Mouse (Mus musculus) heart, embryonic 14.5 days (tissue): ENCODE data around the gene Adamts7. TPM values are rescaled to one million over a fixed set of nuclear protein-coding genes. Genes with fewer than 3 reads are reported as not detected.

Experiments used
- ATAC-seq: fragments of 200-750 bp; cut with Nextera tagmentation; 2 replicates; pipeline ENCODE4 v1.8.0; 2017; ENCODE audit warnings: low read depth, moderate TSS enrichment; ENCODE audit not compliant: insufficient number of reproducible peaks, insufficient read depth, low FRiP score
- H3K27ac ChIP-seq, 2 experiments: fragments of 200-500 bp in 1 of 2; fragments of 300-500 bp in 1 of 2; sonication (generic) in 1 of 2; replicated peaks in 1 of 2; 2 replicates each; pipeline ENCODE4 v1.5.1; 2012 to 2014; ENCODE audit warnings: low read depth in 2 of 2, low read length in 2 of 2, control low read depth in 1 of 2, mild to moderate bottlenecking in 1 of 2, mixed read lengths in 1 of 2; ENCODE audit not compliant: control insufficient read depth in 1 of 2, insufficient read depth in 1 of 2
- H3K27me3 ChIP-seq: fragments of 300-500 bp; sonication (generic); 2 replicates; pipeline ENCODE4 v1.6.1; 2014; ENCODE audit warnings: mild to moderate bottlenecking, low read length, control low read depth; ENCODE audit not compliant: control insufficient read depth, insufficient read depth
- H3K36me3 ChIP-seq: fragments of 300-500 bp; sonication (generic); 2 replicates; pipeline ENCODE4 v1.6.1; 2014; ENCODE audit warnings: mild to moderate bottlenecking, control low read depth, low read length, mixed read lengths; ENCODE audit not compliant: control insufficient read depth, insufficient read depth
- H3K4me1 ChIP-seq, 2 experiments: fragments of 200-500 bp in 1 of 2; fragments of 300-500 bp in 1 of 2; sonication (generic) in 1 of 2; 2 replicates each; pipeline ENCODE4 v1.6.1; 2012 to 2014; ENCODE audit warnings: low read length in 2 of 2, control low read depth in 1 of 2, mixed read lengths in 1 of 2; ENCODE audit not compliant: control insufficient read depth in 2 of 2, insufficient read depth in 2 of 2
- H3K4me2 ChIP-seq: fragments of 300-500 bp; sonication (generic); 2 replicates; pipeline ENCODE4 v1.6.1; 2014; ENCODE audit warnings: mild to moderate bottlenecking, low read length
- H3K4me3 ChIP-seq, 2 experiments: fragments of 200-500 bp in 1 of 2; fragments of 300-500 bp in 1 of 2; sonication (generic) in 1 of 2; 2 replicates each; pipeline ENCODE4 v1.5.1; 2012 to 2014; ENCODE audit warnings: low read length in 2 of 2, mild to moderate bottlenecking in 2 of 2, control low read depth in 1 of 2, low read depth in 1 of 2, moderate library complexity in 1 of 2; ENCODE audit not compliant: control insufficient read depth in 1 of 2, insufficient read depth in 1 of 2
- H3K9ac ChIP-seq: fragments of 300-500 bp; sonication (generic); 2 replicates; pipeline ENCODE4 v1.6.1; 2014; ENCODE audit warnings: mild to moderate bottlenecking, low read length
- H3K9me3 ChIP-seq: fragments of 300-500 bp; sonication (generic); 2 replicates; pipeline ENCODE4 v1.6.1; 2016; ENCODE audit warnings: low read length, control low read depth; ENCODE audit not compliant: control insufficient read depth
- WGBS: fragments of 180-500 bp; shearing (Covaris S2); extraction: QIAGEN DNeasy Blood & Tissue Kit; methylation state at CpG from one replicate; pipeline ENCODE4 v1.1.7; 2014; 5-methylcytosine and 5-hydroxymethylcytosine counted together
- polyA plus RNA-seq: library from polyadenylated mRNA; unstranded; fragments of >200 nt; fragmentation: Nextera tagmentation; extraction: Ambion mirVana; gene quantifications from 2 replicates; pipeline ENCODE4 v1.2.1, GENCODE M21; 2014

Adamts7 gene
- polyA plus RNA-seq, 1 experiment from 2014 or later, result 8.8 TPM

DNA sequence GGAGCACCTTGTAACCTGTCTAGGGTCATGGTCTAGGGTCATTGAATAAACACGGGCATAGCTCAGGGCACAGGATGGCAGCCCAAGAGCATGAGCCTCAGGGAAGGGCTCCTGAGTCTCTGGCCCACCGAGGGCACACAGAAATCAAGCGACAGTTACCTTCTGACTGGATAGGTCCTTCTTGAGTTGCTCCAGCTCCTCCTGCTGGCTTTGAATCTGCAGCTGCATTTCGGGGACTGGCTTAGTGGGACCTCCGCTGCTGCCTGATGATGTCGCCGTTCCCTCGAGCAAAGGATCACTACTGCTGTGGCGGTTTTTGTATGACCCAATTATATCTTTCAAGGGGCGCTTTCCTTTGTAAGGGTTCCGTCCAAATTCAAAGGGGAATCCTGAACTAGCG, 64.3 kb downstream of the Adamts7 start:
- no peak overlapping the region for H3K9ac ChIP-seq
- H3K36me3 ChIP-seq, result peaks cover 29% of the 10 kb centered on the region
- no peak overlapping the region for H3K27ac ChIP-seq
- WGBS, result 76% methylated on average over 12 of the region's 12 CpGs
- H3K4me2 ChIP-seq, result no peak overlapping the region
- no peaks in the 10 kb centered on the region for H3K27me3 ChIP-seq
- H3K4me3 ChIP-seq, result no peak overlapping the region
- ATAC-seq, result no peak
- no peaks in the 10 kb centered on the region for H3K9me3 ChIP-seq
- peaks cover 14 to 16% of the 10 kb centered on the region in 2 experiments for H3K4me1 ChIP-seq

DNA sequence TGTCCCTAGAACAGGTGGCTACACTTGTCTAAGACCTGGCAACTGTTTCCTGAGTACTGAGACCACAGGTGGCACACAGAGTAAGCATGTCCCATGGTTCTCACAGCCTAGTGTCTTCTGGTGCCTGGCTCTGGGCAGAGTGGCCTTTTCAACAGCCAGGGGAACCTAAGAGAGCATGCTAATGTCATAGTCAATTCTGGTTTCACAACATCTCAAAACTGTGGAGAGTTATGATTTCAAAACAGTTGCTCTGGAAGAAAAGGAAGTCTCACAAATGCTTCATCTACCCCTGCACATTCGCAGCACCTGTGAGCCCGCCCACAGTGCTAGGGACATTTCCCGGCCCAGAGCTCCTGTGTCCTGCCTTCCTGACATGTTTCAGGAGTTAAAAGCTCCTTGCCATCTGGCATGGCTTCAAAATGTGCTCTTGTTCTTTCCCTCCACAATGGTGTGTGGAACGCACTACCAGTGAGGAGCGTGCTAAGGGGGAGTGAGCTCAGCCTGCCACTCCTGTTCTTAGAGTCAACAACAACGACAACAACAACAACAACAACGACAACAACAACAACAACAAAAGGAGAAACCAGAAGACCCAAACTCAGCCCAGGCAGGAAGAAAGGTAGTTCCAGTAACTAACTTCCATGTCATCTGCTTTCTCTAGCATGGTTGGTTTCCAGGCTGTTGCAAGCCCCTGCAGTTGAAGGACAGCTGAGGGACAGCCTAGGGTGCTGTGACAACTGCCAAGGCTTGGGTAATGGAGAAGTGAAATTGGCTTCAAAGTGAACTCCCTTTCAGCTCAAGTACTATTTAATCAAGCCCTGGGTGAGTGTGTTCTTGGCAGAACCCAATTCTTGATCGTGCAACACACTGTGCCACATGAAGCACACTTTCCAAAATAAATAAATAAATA, 70.2 kb downstream of the Adamts7 start:
- Histone ChIP-seq H3K36me3 (peaks cover 4% of the 10 kb centered on the region; the same call in 1 of the 2 replicates), H3K27ac (no peak overlapping the region), H3K9me3 (no peaks in the 10 kb centered on the region), H3K4me3 (no peak overlapping the region), H3K4me2 (no peak overlapping the region), H3K4me1 (peaks cover 14% of the 10 kb centered on the region in 2 experiments), H3K27me3 (no peaks in the 10 kb centered on the region), H3K9ac (no peak overlapping the region)
- no peak for ATAC-seq
- 76% methylated on average over 8 of the region's 8 CpGs for WGBS

DNA sequence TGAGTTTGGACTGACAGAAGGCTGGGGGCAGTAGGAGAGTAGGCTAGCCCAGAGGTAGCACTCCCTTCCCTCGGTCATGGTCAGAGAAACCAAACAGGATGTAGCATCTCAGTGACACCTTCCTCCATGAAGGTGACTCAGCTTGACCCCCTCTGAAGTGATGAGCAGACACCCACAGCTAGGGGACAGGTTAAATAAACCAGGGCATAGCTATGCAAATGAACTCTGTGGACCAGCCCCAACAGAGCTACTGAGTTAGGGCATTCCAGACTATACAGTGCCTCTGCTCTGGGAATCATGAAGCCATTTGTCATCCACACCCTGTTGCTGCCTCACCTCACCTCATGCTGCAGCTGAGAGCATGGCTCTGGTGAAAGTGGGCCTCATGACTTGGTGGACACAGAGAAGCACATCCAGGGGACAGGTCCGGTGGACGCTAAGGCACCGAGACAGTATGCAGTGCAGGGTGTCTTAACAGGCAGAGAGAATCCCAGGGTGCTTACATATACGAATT, 71.1 kb downstream of the Adamts7 start:
- WGBS, result 94% methylated on average over 5 of the region's 5 CpGs
- H3K4me1 ChIP-seq, result peaks cover 14 to 17% of the 10 kb centered on the region in 2 experiments

DNA sequence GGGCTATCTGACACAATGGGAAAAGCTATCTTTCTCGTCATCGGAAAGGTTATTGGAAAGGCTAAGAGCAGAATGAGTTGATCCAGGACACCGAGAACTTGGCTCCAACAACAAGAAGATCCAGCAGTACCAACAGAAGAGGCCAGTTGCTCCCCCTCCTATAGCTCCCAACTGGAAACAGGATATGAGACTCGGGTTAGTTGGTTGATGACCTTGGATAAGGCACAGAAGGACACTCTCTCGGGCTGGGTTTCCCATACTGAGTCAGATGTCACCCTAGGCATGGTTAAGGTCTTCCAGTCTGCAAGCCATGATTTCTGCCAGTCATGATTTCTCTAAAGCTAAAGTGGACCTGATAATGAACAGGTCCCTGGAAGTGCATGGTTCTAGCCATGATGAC, 71.9 kb downstream of the Adamts7 start:
- no peak for ATAC-seq

More for the DNA sequence above, 71.1 kb downstream of the Adamts7 start:
- Histone ChIP-seq H3K9ac (no peak overlapping the region), H3K36me3 (no peaks in the 10 kb centered on the region; the same call in 1 of the 2 replicates), H3K4me2 (no peak overlapping the region), H3K27me3 (no peaks in the 10 kb centered on the region), H3K4me3 (no peak overlapping the region), H3K9me3 (no peaks in the 10 kb centered on the region), H3K27ac (no peak overlapping the region)
- no peak for ATAC-seq

DNA sequence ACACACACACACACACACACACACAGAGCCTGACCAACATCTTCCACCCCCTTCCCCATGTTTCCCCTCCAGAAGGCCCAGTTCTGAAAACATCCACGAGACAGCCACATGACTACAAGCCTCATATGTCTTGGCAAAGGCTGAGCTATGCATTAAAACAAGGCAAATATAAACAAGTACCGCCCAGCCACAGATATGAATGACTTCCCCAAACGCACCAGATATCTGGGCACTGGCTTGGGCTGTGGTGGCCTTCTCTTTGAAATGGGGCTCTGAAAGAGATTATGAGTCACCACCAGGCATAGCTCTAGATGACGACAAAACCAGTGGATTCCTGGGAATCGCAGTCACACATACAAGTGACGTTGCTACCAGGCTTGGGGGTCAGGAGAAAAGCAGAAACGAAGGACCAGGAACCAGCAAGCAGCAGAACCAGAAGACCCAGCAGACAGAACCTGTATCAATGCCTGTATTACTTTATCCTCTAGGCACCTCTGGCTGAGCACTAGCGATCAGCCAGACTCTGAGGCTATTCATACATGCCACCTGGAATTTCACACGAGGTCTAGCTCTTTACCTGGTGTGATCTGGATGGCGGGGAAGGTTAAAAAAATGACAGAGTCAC, 72.5 kb downstream of the Adamts7 start:
- no peaks in the 10 kb centered on the region for H3K27me3 ChIP-seq
- no peak for ATAC-seq
- 56% methylated on average over 10 of the region's 10 CpGs for WGBS
- peaks cover 14 to 17% of the 10 kb centered on the region in 2 experiments for H3K4me1 ChIP-seq
- no peak overlapping the region for H3K9ac ChIP-seq
- peaks cover 12% of the 10 kb centered on the region; the same call in 1 of the 2 replicates for H3K36me3 ChIP-seq
- H3K27ac ChIP-seq, result no peak overlapping the region
- H3K4me2 ChIP-seq, result no peak overlapping the region
- no peak overlapping the region for H3K4me3 ChIP-seq
- no peaks in the 10 kb centered on the region for H3K9me3 ChIP-seq

More for the DNA sequence above, 71.9 kb downstream of the Adamts7 start:
- no peak overlapping the region for H3K4me2 ChIP-seq
- H3K4me1 ChIP-seq, result peaks cover 14 to 17% of the 10 kb centered on the region in 2 experiments
- no peak overlapping the region for H3K4me3 ChIP-seq
- no peaks in the 10 kb centered on the region for H3K27me3 ChIP-seq
- 56% methylated on average over 5 of the region's 5 CpGs for WGBS
- H3K27ac ChIP-seq, result no peak overlapping the region
- no peaks in the 10 kb centered on the region for H3K9me3 ChIP-seq
- H3K36me3 ChIP-seq, result peaks cover 7% of the 10 kb centered on the region; the same call in 1 of the 2 replicates
- H3K9ac ChIP-seq, result no peak overlapping the region

DNA sequence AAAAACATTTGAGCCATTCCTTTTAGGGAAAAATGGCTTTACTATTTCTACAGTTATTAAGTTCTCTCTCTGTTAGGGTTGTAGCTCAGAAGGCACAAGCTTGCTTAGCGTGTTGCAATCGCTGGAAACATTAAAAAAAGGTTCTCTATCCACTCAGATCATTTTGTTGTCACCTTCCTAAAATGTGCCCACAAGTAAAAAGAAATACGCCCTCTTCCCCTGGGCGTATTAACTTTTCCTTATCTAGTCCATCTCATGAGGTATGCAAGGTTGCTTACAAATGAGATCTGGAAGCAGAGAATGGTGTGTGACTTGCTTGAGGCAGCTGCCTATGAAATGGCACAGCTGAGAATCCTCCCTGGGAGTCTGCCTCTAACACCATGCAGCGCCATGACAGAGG, 73.9 kb downstream of the Adamts7 start:
- 94% methylated on average over 5 of the region's 5 CpGs for WGBS

DNA sequence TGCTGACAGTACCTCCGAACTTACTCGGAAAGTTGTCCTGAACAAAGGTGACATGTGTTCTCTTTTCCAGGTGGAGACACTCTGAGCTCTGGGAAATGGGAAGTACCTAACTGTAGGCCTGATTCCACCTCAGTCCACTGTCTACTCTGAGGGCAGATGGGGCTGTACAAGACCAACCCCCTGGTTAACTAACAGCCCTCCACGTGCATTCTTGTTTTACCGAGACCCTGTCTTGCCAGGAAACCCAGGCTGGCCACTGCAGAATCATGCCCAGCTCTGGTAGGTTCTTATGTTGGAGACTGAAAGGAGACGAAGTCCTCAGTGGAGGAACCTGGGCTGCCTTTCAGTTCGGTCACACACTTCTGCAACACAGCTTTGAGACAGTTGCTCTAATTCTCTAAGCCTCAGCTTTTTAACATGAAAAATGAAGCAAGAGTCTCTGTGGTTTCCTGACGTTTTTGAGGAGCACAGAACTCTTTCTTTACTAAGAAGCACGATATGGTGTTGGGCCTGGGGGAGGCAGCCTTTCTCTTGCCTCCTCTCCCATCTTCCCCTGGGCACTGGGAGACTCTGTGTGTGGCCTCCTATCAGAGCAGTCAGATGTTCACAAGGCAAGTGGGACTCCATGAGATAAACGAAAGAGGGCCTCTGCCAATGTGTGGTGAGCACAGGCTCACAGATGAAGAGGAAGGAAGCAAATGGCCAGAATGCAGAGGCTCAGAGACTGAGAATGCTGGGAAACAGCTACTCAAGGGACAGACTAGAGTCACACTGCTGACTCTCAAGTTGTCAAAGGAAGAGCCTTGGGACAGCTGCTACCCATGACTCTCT, 74.6 kb downstream of the Adamts7 start:
- peak; percentile 64; the same call in 1 of the 2 replicates for ATAC-seq
- no peaks in the 10 kb centered on the region for H3K27me3 ChIP-seq
- H3K4me2 ChIP-seq, result no peak overlapping the region
- H3K4me3 ChIP-seq, result no peak overlapping the region
- peaks cover 15 to 17% of the 10 kb centered on the region in 2 experiments for H3K4me1 ChIP-seq
- H3K9ac ChIP-seq, result no peak overlapping the region
- peaks cover 18% of the 10 kb centered on the region; the same call in 1 of the 2 replicates for H3K36me3 ChIP-seq
- no peak overlapping the region for H3K27ac ChIP-seq
- 67% methylated on average over 9 of the region's 9 CpGs for WGBS
- no peaks in the 10 kb centered on the region for H3K9me3 ChIP-seq

More for the DNA sequence above, 73.9 kb downstream of the Adamts7 start:
- Histone ChIP-seq H3K27me3 (no peaks in the 10 kb centered on the region), H3K9me3 (no peaks in the 10 kb centered on the region), H3K4me3 (no peak overlapping the region), H3K9ac (no peak overlapping the region), H3K36me3 (peaks cover 18% of the 10 kb centered on the region; the same call in 1 of the 2 replicates), H3K27ac (no peak overlapping the region), H3K4me2 (no peak overlapping the region), H3K4me1 (peaks cover 14 to 17% of the 10 kb centered on the region in 2 experiments)
- ATAC-seq, result no peak
